Mouse (Mus musculus): ENCODE measurements around the gene Ddost. TPM values are rescaled to one million over a fixed set of nuclear protein-coding genes. Genes with fewer than 3 reads are reported as not detected.

Ddost gene
- polyA plus RNA-seq (2015; fragmentation: Nextera tagmentation; extraction: Ambion mirVana), result 208 and 213 TPM in 2 replicates

DNA sequence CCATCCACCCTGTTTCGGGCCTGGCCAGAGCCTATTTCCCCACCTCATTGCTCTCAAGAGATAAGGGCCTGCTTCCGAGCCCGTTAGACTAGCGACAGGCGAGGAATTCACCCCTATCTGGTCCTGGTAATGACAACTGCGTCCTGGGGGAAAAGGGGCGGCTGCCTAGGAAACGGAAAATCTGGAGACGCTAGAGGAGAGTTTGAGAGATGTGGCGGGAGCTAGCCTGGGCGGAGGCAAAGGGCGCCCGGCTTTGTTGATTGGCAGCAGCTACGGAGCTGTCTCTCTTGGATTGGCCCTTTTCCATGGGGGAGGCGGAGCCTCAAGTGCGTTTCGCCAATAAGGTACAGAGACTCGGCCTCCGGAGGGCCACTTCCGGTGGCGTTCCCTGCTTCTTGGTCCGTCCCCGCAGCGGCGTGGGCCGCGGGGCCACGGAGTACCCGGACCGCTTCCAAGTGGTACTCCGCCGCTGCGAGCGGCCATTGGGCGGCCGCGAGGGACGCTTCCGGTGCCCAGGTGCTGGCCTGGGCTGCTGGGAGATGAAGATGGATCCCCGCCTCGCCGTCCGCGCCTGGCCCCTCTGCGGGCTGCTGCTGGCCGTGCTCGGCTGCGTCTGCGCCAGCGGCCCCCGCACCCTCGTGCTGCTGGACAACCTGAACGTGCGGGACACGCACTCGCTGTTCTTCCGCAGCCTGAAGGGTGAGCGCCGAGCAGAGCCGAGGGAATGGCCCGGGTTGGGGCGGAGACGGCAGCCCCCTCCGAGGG lies at the start of gene Ddost:
Gene Ddost, plus strand, starts transcription at position 391 of the 765 bp plus-strand sequence.
- Histone ChIP-seq H3K4me1 (replicated peaks) (peaks cover 44% of the 10 kb centered on the region), H3K9ac (peak within 1 kb of the TSS; percentile 95), H3K27ac (peak within 1 kb of the TSS; percentile 91), H3K27me3 (no peaks in the 10 kb centered on the region), H3K4me2 (peak within 1 kb of the TSS; percentile 88), H3K4me3 (peak within 1 kb of the TSS; percentile 95), H3K36me3 (peaks cover 31% of the 10 kb centered on the region), H3K9me3 (no peaks in the 10 kb centered on the region)
- WGBS, result under 1% methylated on average over 64 of the region's 64 CpGs
- ATAC-seq (ENCODE audit: low FRiP score), result peak; percentile 98

DNA sequence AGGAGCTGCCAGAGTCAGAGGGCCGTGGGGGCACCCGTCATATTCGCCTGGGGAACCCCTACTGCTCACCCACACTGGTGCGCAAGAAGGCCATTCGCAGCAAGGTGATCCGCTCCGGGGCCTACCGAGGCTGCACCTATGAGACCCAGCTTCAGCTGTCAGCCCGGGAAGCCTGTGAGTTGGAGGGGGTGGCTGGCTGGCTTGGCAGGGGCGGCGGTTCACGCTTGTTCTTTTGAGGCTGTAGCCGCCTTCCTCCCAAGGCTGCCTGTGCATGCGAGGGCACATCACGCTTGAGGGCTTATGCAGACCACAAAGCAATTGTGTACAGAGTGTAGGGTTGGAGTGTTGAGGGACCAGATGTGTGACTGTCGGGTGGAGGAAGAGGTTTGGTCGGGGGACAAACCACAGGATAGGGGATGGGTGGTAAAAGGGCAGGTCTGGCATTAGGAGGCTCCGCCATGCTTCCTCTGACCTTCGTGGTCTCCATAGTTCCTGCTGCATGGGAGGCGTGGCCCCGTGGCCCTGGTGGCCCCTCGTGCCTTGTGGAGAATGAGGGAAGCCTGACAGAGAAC lies 47.3 kb upstream of the Ddost start:
- peaks cover 21% of the 10 kb centered on the region for H3K4me1 ChIP-seq (replicated peaks)
- no peak for ATAC-seq (ENCODE audit: low FRiP score)
- H3K4me2 ChIP-seq, result no peak overlapping the region
- H3K9me3 ChIP-seq, result no peaks in the 10 kb centered on the region
- WGBS, result 86% methylated on average over 22 of the region's 22 CpGs
- no peak overlapping the region for H3K27ac ChIP-seq
- no peak overlapping the region for H3K4me3 ChIP-seq
- peaks cover 56% of the 10 kb centered on the region for H3K27me3 ChIP-seq
- no peak overlapping the region for H3K9ac ChIP-seq
- peaks cover 22% of the 10 kb centered on the region for H3K36me3 ChIP-seq

DNA sequence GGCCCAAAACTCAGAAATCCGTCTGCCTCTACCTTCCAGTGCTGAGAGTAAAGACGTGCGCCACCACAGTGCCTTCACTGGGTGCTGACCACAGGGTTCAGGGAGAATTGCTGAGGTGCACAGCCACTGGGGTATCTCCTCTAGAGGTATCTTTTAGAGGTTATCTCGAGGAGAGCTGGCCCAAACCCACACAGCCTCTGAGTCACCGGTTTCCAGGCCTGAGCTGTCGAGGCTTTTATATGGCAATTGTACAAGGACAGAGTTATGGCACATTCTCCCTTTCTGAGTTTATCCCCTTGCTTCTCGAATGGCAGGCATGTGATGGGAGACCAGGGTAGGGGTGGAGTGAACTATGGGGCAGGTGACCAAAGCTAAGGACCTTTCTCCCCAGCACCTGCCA lies 45.9 kb upstream of the Ddost start:
- ATAC-seq (ENCODE audit: low FRiP score), result no peak
- no peak overlapping the region for H3K4me2 ChIP-seq

DNA sequence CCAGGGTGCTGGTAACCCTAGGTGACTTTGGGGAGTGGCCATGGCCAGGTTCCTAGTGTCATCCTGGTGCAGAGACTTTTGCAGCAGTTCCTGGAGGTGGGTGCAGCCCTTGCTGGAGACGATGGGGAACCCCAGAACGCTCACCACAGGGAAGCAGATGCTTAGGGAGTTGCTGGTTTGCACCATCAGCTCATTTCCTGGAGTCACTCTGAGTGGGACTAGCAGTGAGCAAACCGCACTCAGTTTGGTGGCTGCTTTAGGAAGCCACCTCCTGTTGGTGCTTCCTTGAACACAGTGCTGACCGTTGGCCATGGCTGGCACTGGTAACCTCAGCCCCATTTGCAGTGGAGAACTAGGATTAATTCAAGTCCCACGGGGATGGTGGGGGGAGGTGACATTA lies 45.0 kb upstream of the Ddost start:
- Histone ChIP-seq H3K27ac (no peak overlapping the region), H3K27me3 (peaks cover 52% of the 10 kb centered on the region), H3K4me2 (no peak overlapping the region), H3K9me3 (no peaks in the 10 kb centered on the region), H3K9ac (no peak overlapping the region), H3K4me3 (no peak overlapping the region), H3K4me1 (replicated peaks) (peaks cover 18% of the 10 kb centered on the region), H3K36me3 (peaks cover 22% of the 10 kb centered on the region)
- no peak for ATAC-seq (ENCODE audit: low FRiP score)
- WGBS, result 84% methylated on average over 5 of the region's 5 CpGs

More for the DNA sequence above, 45.9 kb upstream of the Ddost start:
- WGBS, result 87% methylated on average over 7 of the region's 7 CpGs
- Histone ChIP-seq H3K4me1 (replicated peaks) (peaks cover 18% of the 10 kb centered on the region), H3K27ac (no peak overlapping the region), H3K9ac (no peak overlapping the region), H3K27me3 (peaks cover 52% of the 10 kb centered on the region), H3K4me3 (no peak overlapping the region), H3K36me3 (peaks cover 22% of the 10 kb centered on the region), H3K9me3 (no peaks in the 10 kb centered on the region)

DNA sequence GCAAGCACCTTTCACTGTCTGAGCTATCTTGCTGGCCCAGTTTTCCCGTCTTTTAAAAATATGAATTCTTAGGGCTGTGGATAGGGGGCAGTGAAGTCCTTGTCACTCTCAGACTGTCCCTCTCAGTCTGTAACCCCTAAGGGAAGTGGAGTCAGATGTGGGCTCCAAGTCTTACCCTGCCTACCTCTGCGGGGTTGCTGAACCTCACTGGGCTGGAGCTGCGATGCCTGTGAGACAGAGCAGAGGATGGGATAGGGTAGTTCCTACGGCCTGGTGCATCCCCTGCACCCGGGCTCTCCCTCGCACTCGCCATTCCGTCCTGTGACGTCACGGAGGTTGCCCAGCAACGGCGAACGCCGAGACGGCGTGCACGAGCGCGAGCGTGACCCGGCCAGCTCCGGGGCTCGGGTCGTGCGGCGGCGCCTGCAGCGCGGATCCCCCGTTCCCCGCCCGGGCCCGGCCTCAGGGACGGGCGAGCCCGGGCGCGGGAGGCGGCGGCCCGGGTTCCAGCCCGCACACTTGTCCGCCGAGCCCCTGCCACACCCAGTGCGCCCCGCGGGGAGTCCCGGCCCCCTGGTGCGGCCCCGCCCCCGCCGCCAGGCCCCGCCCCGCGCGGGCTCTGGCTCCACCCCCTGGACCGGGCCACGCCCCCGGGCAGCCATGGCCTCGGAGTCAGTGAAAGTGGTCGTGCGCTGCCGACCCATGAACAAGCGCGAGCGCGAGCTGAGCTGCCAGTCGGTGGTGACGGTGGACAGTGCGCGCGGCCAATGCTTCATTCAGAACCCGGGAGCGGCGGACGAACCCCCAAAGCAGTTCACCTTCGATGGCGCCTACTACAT lies 42.5 kb upstream of the Ddost start:
- Histone ChIP-seq H3K4me2 (peak overlapping the region; percentile 79), H3K9ac (peak overlapping the region; percentile 67), H3K27me3 (peaks cover 54% of the 10 kb centered on the region), H3K27ac (0 out of 2 replicates have a peak overlapping the region, but pooled peaks have one; percentile 40), H3K36me3 (peaks cover 18% of the 10 kb centered on the region), H3K4me3 (peak overlapping the region; percentile 65), H3K4me1 (replicated peaks) (peaks cover 18% of the 10 kb centered on the region), H3K9me3 (no peaks in the 10 kb centered on the region; the same call in 1 of the 2 replicates)
- WGBS, result under 1% methylated on average over 78 of the region's 78 CpGs
- ATAC-seq (ENCODE audit: low FRiP score), result peak; percentile 92

DNA sequence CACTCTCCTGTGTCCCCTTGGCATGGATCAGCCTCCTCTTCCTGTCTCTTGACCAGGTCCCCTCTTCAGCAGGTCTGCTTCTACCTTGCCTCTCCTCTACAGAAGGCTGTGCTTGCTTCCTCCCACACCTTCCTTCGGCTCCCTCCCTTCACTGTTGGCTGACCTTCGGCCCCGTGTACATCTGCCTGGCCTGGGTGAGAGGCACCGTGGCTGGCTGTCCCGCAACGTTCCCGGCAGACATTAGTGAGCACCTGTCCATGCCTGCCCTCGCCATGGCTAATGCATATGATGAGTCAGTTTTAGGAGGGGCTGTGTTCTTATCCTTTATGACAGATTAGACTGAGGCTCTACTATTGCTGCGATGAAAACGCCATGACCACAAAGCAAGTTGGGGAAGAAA lies 36.7 kb upstream of the Ddost start:
- peaks cover 31% of the 10 kb centered on the region for H3K27me3 ChIP-seq
- no peak overlapping the region for H3K4me2 ChIP-seq
- H3K4me3 ChIP-seq, result no peak overlapping the region
- ATAC-seq (ENCODE audit: low FRiP score), result no peak
- H3K9me3 ChIP-seq, result no peaks in the 10 kb centered on the region; the same call in 1 of the 2 replicates
- peaks cover 8% of the 10 kb centered on the region for H3K4me1 ChIP-seq (replicated peaks)
- no peaks in the 10 kb centered on the region for H3K36me3 ChIP-seq
- no peak overlapping the region for H3K9ac ChIP-seq
- H3K27ac ChIP-seq, result no peak overlapping the region
- WGBS, result 88% methylated on average over 10 of the region's 10 CpGs

DNA sequence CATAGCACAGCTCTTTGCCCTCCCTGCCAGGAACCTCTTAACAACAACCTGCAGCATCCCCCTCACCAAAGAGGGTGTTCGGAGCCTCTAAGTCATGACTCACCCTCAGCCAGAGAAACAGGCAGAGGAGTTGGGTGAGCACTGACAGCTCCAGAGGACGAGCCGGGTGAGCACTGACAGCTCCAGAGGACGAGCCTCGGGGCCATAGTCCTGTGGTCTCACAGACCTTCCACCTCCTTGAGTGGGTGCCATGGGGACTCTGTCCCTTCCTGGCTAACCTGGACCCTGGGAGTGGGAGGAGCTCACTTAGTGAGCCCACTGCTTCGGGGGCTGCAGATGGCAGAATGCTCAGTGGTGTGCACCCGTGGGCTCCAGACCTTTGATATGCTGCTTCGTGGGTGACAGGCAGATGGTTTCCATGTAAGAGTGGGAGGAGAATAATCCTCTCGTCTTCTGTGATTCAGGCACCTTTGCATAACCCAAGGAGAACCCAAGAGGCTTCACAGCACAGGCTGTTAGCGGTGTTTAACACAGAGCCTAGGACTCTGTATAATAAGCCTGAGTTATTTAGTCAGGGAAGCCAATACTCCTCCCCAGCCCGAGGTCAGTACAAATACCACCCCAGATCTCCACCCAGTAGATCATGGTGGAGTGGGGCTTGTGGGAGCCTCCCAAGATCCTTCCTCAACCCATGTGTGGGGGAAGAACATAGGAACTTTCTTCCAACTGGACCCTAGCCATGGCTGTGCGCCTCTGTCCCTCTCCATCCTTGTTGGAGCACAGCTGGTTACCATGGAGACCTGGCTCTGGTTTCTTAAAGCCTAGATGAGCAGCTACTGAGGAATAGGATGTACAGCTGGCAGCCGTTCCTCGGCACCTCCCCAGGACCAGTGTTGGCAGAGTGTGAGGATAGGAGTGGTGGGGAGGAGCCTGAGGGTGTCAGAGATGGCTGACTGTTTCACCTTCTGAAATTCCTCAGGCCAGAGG lies 32.2 kb upstream of the Ddost start:
- 72% methylated on average over 14 of the region's 14 CpGs for WGBS
- Histone ChIP-seq H3K9ac (no peak overlapping the region), H3K27me3 (0 out of 2 replicates have a peak, but pooled peaks cover 5% of the 10 kb centered on the region), H3K4me3 (no peak overlapping the region), H3K4me2 (no peak overlapping the region), H3K27ac (no peak overlapping the region), H3K36me3 (no peaks in the 10 kb centered on the region), H3K9me3 (no peaks in the 10 kb centered on the region; the same call in 1 of the 2 replicates), H3K4me1 (replicated peaks) (peaks cover 7% of the 10 kb centered on the region)
- ATAC-seq (ENCODE audit: low FRiP score), result 0 out of 2 replicates have a peak, but pooled peaks have one; percentile 17

DNA sequence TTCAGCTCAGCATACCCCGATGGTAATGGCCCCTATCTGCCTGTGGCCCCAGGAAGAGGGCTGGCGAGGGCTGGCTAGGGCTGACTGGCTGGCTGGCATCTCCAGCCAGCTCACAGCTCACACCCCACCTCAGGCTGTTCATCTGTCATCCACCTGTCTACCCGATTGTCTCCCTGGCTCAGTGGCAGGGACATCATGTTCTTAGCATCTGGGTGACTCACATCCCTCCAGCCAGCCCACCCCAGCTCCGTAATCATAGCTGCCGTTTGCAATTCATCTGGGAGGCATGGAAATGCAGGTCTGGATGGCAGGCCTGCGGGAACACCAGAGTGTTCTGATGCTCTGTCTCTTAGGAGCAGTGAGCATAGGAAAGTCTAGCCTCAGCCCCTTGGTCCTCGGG lies 26.2 kb upstream of the Ddost start:
- Histone ChIP-seq H3K36me3 (no peaks in the 10 kb centered on the region), H3K27me3 (peaks cover 4% of the 10 kb centered on the region; the same call in 1 of the 2 replicates), H3K4me3 (no peak overlapping the region), H3K4me1 (replicated peaks) (no peaks in the 10 kb centered on the region), H3K9ac (no peak overlapping the region; the same call in 1 of the 2 replicates), H3K9me3 (no peaks in the 10 kb centered on the region), H3K27ac (no peak overlapping the region), H3K4me2 (no peak overlapping the region)
- 76% methylated on average over 7 of the region's 7 CpGs for WGBS
- ATAC-seq (ENCODE audit: low FRiP score), result no peak

DNA sequence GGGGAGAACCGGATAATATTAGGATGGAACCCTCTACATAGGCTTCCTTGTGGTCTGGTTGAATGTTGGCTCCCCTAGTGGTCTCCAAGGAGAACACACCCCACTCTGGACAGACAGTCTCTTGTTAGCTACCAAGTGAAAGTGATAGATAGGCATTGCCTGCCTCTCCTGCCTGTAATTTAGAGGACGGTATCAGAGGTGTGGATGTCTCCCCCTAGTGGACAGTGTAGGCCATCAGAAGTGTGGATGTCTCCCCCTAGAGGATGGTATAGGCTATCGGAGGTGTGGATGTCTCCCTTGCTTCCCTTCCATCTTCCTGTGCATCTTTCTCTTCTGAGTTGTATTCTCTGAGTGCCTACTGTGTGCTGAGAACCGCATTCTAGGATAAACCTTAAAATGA lies 21.7 kb upstream of the Ddost start:
- H3K36me3 ChIP-seq, result no peaks in the 10 kb centered on the region
- WGBS, result 18% methylated on average over 4 of the region's 4 CpGs
- H3K9me3 ChIP-seq, result no peaks in the 10 kb centered on the region
- no peak overlapping the region for H3K4me3 ChIP-seq
- peaks cover 8% of the 10 kb centered on the region; the same call in 1 of the 2 replicates for H3K4me1 ChIP-seq (replicated peaks)
- H3K27ac ChIP-seq, result no peak overlapping the region
- no peak for ATAC-seq (ENCODE audit: low FRiP score)
- H3K9ac ChIP-seq, result no peak overlapping the region
- H3K4me2 ChIP-seq, result no peak overlapping the region
- peaks cover 4% of the 10 kb centered on the region; the same call in 1 of the 2 replicates for H3K27me3 ChIP-seq

DNA sequence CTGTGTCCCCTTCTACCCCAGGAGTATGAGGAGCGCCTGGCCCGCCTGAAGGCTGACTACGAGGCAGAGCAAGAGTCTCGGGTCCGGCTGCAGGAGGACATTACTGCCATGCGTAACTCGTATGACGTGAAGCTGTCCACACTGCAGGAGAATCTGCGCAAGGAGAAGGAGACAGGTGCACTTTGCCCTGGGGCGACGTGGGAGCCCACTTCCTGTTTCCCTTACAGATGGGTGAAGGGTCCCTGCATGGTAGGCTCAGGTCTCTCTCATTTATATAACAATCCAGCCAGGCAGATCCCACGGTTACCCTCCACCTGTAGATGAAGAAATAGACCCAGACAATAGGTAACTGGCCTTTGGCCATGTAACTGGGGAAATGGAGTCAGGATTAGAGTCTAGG lies 18.1 kb upstream of the Ddost start:
- Histone ChIP-seq H3K27ac (no peak overlapping the region), H3K36me3 (no peaks in the 10 kb centered on the region), H3K9ac (no peak overlapping the region), H3K4me1 (replicated peaks) (peaks cover 8% of the 10 kb centered on the region; the same call in 1 of the 2 replicates), H3K4me3 (no peak overlapping the region), H3K9me3 (no peaks in the 10 kb centered on the region), H3K27me3 (0 out of 2 replicates have a peak, but pooled peaks cover 4% of the 10 kb centered on the region), H3K4me2 (no peak overlapping the region)
- 88% methylated on average over 12 of the region's 12 CpGs for WGBS
- no peak for ATAC-seq (ENCODE audit: low FRiP score)

DNA sequence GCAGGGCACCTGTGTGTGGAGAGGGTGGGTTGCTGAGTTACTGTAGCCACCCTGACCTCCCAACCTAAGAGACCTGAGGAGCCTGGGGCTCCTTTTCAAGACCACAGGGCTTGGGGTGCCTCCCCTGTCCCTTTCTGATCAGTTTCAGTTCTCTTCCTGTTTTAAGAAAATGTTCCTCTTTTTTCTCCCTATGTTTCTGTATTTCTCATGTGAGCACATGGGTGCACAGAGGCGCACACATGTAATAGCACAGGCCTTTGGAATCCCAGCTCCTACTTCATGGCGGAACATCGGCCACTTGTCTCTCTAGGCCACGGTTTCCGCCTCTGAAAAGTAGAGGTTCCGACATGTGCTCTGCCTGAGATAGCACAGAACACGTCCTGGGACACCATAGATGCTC lies 15.8 kb upstream of the Ddost start:
- H3K4me2 ChIP-seq, result no peak overlapping the region
- no peak overlapping the region for H3K9ac ChIP-seq
- no peak for ATAC-seq (ENCODE audit: low FRiP score)
- 0 out of 2 replicates have a peak, but pooled peaks cover 4% of the 10 kb centered on the region for H3K27me3 ChIP-seq
- no peaks in the 10 kb centered on the region for H3K9me3 ChIP-seq
- H3K36me3 ChIP-seq, result no peaks in the 10 kb centered on the region
- 88% methylated on average over 7 of the region's 7 CpGs for WGBS
- peaks cover 15% of the 10 kb centered on the region for H3K4me1 ChIP-seq (replicated peaks)
- H3K4me3 ChIP-seq, result no peak overlapping the region
- no peak overlapping the region for H3K27ac ChIP-seq
